Mouse (Mus musculus) thymus, postnatal 0 days (tissue): ENCODE results near the gene Tmem168. TPM values are rescaled to one million over a fixed set of nuclear protein-coding genes. Genes with fewer than 3 reads are reported as not detected.
A peak's percentile ranks its signal among the peaks of the same experiment; 100 is the strongest.

Source experiments
- DNase-seq: peaks from one replicate; pipeline ENCODE4 v3.0.0-alpha.2; 2015; ENCODE audit warnings: low spot score
- polyA plus RNA-seq: library from polyadenylated mRNA; unstranded; fragments of >200 nt; fragmentation: Nextera tagmentation; extraction: Ambion mirVana; gene quantifications from 2 replicates; pipeline ENCODE4 v1.2.1, GENCODE M21; 2015

The Tmem168 gene
- 28.3 and 31.8 TPM in 2 replicates for polyA plus RNA-seq

GRCm38 (mm10) chr6:13607621-13608493 is at the start of gene Tmem168:
Tmem168 (minus strand) TSS chr6:13608100.
- DNase-seq, result peak; percentile 87

GRCm38 (mm10) chr6:13654081-13654480 is 46.2 kb upstream of the Tmem168 start:
- no peak for DNase-seq

GRCm38 (mm10) chr6:13652284-13652683 is 44.4 kb upstream of the Tmem168 start:
- no peak for DNase-seq

- peak; percentile 8 for DNase-seq
Measured at GRCm38 (mm10) chr6:13650854-13651253, 43.0 kb upstream of the Tmem168 start.

GRCm38 (mm10) chr6:13648305-13648704 is 40.4 kb upstream of the Tmem168 start:
- no peak for DNase-seq

GRCm38 (mm10) chr6:13636582-13636989 is 28.7 kb upstream of the Tmem168 start:
- DNase-seq, result no peak

GRCm38 (mm10) chr6:13632571-13632970 is 24.7 kb upstream of the Tmem168 start:
- no peak for DNase-seq

- DNase-seq, result no peak
Measured at GRCm38 (mm10) chr6:13630607-13631006, 22.7 kb upstream of the Tmem168 start.

- DNase-seq, result no peak
Measured at GRCm38 (mm10) chr6:13619618-13620017, 11.7 kb upstream of the Tmem168 start.

GRCm38 (mm10) chr6:13617110-13617509 is 9.2 kb upstream of the Tmem168 start:
- DNase-seq, result no peak

- DNase-seq, result no peak
Measured at GRCm38 (mm10) chr6:13614568-13614967, 6.7 kb upstream of the Tmem168 start.

GRCm38 (mm10) chr6:13613671-13614070 is 5.8 kb upstream of the Tmem168 start:
- DNase-seq, result no peak

- no peak for DNase-seq
Measured at GRCm38 (mm10) chr6:13610869-13611268, 3.0 kb upstream of the Tmem168 start.

- DNase-seq, result no peak
Measured at GRCm38 (mm10) chr6:13609353-13610140, 1.6 kb upstream of the Tmem168 start.

GRCm38 (mm10) chr6:13606921-13607620 is 829 bp downstream of the Tmem168 start:
- no peak for DNase-seq

- DNase-seq, result no peak
Measured at GRCm38 (mm10) chr6:13606394-13606793, 1.5 kb downstream of the Tmem168 start.

GRCm38 (mm10) chr6:13603134-13603533 is 4.8 kb downstream of the Tmem168 start:
- no peak for DNase-seq

GRCm38 (mm10) chr6:13601587-13601986 is 6.3 kb downstream of the Tmem168 start:
- no peak for DNase-seq

- DNase-seq, result no peak
Measured at GRCm38 (mm10) chr6:13598239-13598923, 9.5 kb downstream of the Tmem168 start.

- DNase-seq, result no peak
Measured at GRCm38 (mm10) chr6:13592729-13593345, 15.1 kb downstream of the Tmem168 start.

- DNase-seq, result no peak
Measured at GRCm38 (mm10) chr6:13586560-13586959, 21.3 kb downstream of the Tmem168 start.
